Mouse (Mus musculus) embryonic facial prominence, embryonic 14.5 days (tissue): ENCODE measurements around the gene Slc39a11. TPM values are rescaled to one million over a fixed set of nuclear protein-coding genes. Genes with fewer than 3 reads are reported as not detected.
A peak's percentile ranks its signal among the peaks of the same experiment; 100 is the strongest.
"Not testable (repeated sequence)": the region's sequence is repeated elsewhere in the genome, so short reads cannot be mapped to it uniquely, and the experiment has no call there.

Experiments used
- ATAC-seq: fragments of 200-750 bp; cut with Nextera tagmentation; 2 replicates; pipeline ENCODE4 v1.8.0; 2017; ENCODE audit warnings: low read depth, moderate number of reproducible peaks, moderate TSS enrichment
- DNase-seq: peaks from one replicate; pipeline ENCODE4 v3.0.0-alpha.2; 2015; ENCODE audit warnings: low spot score
- H3K27ac ChIP-seq: fragments of 300-500 bp; sonication (generic); replicated peaks from 2 replicates; pipeline ENCODE4 v1.5.1; 2014; ENCODE audit warnings: low read depth, mild to moderate bottlenecking, low read length, moderate library complexity
- H3K27me3 ChIP-seq: fragments of 300-500 bp; sonication (generic); replicated peaks from 2 replicates; pipeline ENCODE4 v1.6.1; 2014; ENCODE audit warnings: low read length; ENCODE audit not compliant: control insufficient read depth, insufficient read depth
- H3K36me3 ChIP-seq: fragments of 300-500 bp; sonication (generic); 2 replicates; pipeline ENCODE4 v1.6.1; 2014; ENCODE audit warnings: low read length, mixed read lengths; ENCODE audit not compliant: control insufficient read depth, insufficient read depth
- H3K4me1 ChIP-seq: fragments of 300-500 bp; sonication (generic); 2 replicates; pipeline ENCODE4 v1.6.1; 2014; ENCODE audit warnings: antibody characterized with exemption, low read length; ENCODE audit not compliant: control insufficient read depth, insufficient read depth
- H3K4me2 ChIP-seq: fragments of 300-500 bp; sonication (generic); 2 replicates; pipeline ENCODE4 v1.6.1; 2014; ENCODE audit warnings: low read depth, mild to moderate bottlenecking, low read length, moderate library complexity, mixed read lengths
- H3K4me3 ChIP-seq: fragments of 300-500 bp; sonication (generic); 2 replicates; pipeline ENCODE4 v1.5.1; 2014; ENCODE audit warnings: low read depth, mild to moderate bottlenecking, low read length
- H3K9ac ChIP-seq: fragments of 300-500 bp; sonication (generic); 2 replicates; pipeline ENCODE4 v1.6.1; 2014; ENCODE audit warnings: low read depth, mild to moderate bottlenecking, low read length, moderate library complexity, mixed read lengths
- H3K9me3 ChIP-seq: fragments of 300-500 bp; sonication (generic); 2 replicates; pipeline ENCODE4 v1.6.1; 2016; ENCODE audit warnings: low read length; ENCODE audit not compliant: control insufficient read depth
- WGBS: fragments of 180-500 bp; shearing (Covaris S2); extraction: QIAGEN DNeasy Blood & Tissue Kit; methylation state at CpG from one replicate; pipeline ENCODE4 v1.1.7; 2014; 5-methylcytosine and 5-hydroxymethylcytosine counted together
- polyA plus RNA-seq: library from polyadenylated mRNA; unstranded; fragments of >200 nt; fragmentation: Nextera tagmentation; extraction: Ambion mirVana; gene quantifications from 2 replicates; pipeline ENCODE4 v1.2.1, GENCODE M21; 2014

Slc39a11 gene
- polyA plus RNA-seq, 1 experiment from 2014 or later = 23.6 TPM

- H3K4me2 ChIP-seq = no peak overlapping the region
- WGBS = 81% methylated on average over 2 of the region's 2 CpGs
- peaks cover 60% of the 10 kb centered on the region for H3K36me3 ChIP-seq
- H3K27me3 ChIP-seq = no peaks in the 10 kb centered on the region
- H3K4me1 ChIP-seq = no peaks in the 10 kb centered on the region
- no peak for DNase-seq
- H3K9ac ChIP-seq = no peak overlapping the region
- H3K4me3 ChIP-seq = no peak overlapping the region
- ATAC-seq = no peak
- no peaks in the 10 kb centered on the region for H3K9me3 ChIP-seq
- H3K27ac ChIP-seq = no peak overlapping the region
These were observed 14.4 kb upstream of the Slc39a11 start for GRCm38 (mm10) chr11:113664279-113664678.

- peaks cover 75% of the 10 kb centered on the region for H3K36me3 ChIP-seq
- no peak for ATAC-seq
These were observed 12.0 kb upstream of the Slc39a11 start for GRCm38 (mm10) chr11:113661835-113662351.

GRCm38 (mm10) chr11:113660940-113661339 is 11.1 kb upstream of the Slc39a11 start:
- Histone ChIP-seq H3K4me1 (no peaks in the 10 kb centered on the region), H3K36me3 (peaks cover 85% of the 10 kb centered on the region), H3K4me3 (no peak overlapping the region), H3K27ac (no peak overlapping the region), H3K9me3 (no peaks in the 10 kb centered on the region), H3K9ac (no peak overlapping the region), H3K4me2 (no peak overlapping the region), H3K27me3 (no peaks in the 10 kb centered on the region)
- DNase-seq = no peak
- ATAC-seq = no peak
- 87% methylated on average over 11 of the region's 11 CpGs for WGBS

More at GRCm38 (mm10) chr11:113661835-113662351, 12.0 kb upstream of the Slc39a11 start:
- Histone ChIP-seq H3K9ac (no peak overlapping the region), H3K9me3 (no peaks in the 10 kb centered on the region), H3K4me1 (no peaks in the 10 kb centered on the region), H3K27ac (no peak overlapping the region), H3K4me2 (no peak overlapping the region), H3K27me3 (no peaks in the 10 kb centered on the region), H3K4me3 (no peak overlapping the region)
- WGBS = 94% methylated on average over 18 of the region's 18 CpGs
- no peak for DNase-seq

DNA sequence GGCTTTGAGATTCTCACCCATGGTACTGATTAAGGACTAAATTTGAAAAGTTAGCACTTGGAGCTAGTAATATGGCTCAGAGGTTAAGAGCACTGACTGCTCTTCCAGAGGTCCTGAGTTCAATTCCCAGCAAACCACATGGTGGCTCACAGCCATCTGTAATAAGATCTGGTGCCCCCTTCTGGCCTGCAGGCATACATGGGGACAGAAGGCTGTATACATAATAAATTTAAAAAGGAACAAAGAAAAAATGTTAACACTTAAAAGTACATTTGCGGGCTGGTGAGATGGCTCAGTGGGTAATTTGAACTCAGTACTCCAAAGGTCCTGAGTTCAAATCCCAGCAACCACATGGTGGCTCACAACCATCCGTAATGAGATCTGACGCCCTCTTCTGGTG is 10.3 kb upstream of the Slc39a11 start:
- DNase-seq, ATAC-seq, H3K4me3 ChIP-seq, H3K9me3 ChIP-seq, H3K27ac ChIP-seq, H3K4me1 ChIP-seq, H3K4me2 ChIP-seq, H3K9ac ChIP-seq, H3K27me3 ChIP-seq: not testable (repeated sequence)
- WGBS = 96% methylated on average over 3 of the region's 3 CpGs
- peaks cover 92% of the 10 kb centered on the region for H3K36me3 ChIP-seq

GRCm38 (mm10) chr11:113658763-113659162 is 8.9 kb upstream of the Slc39a11 start:
- no peak for ATAC-seq
- peaks cover 97% of the 10 kb centered on the region for H3K36me3 ChIP-seq
- WGBS = 82% methylated on average over 4 of the region's 4 CpGs
- H3K4me1 ChIP-seq = no peaks in the 10 kb centered on the region
- no peak for DNase-seq
- H3K9me3 ChIP-seq = no peaks in the 10 kb centered on the region
- no peak overlapping the region for H3K4me2 ChIP-seq
- H3K4me3 ChIP-seq = no peak overlapping the region
- no peaks in the 10 kb centered on the region for H3K27me3 ChIP-seq
- H3K9ac ChIP-seq = no peak overlapping the region
- no peak overlapping the region for H3K27ac ChIP-seq

- H3K4me3 ChIP-seq = no peak overlapping the region
- 94% methylated on average over 8 of the region's 8 CpGs for WGBS
- no peak overlapping the region for H3K4me2 ChIP-seq
- no peaks in the 10 kb centered on the region for H3K27me3 ChIP-seq
- no peak overlapping the region for H3K9ac ChIP-seq
- no peaks in the 10 kb centered on the region for H3K4me1 ChIP-seq
- no peak overlapping the region for H3K27ac ChIP-seq
- no peaks in the 10 kb centered on the region for H3K9me3 ChIP-seq
- H3K36me3 ChIP-seq = peaks cover 97% of the 10 kb centered on the region
- DNase-seq (no peak), ATAC-seq (no peak)
These were observed 8.4 kb upstream of the Slc39a11 start for GRCm38 (mm10) chr11:113658319-113658718.

GRCm38 (mm10) chr11:113657221-113657620 is 7.3 kb upstream of the Slc39a11 start:
- Histone ChIP-seq H3K36me3 (peaks cover 98% of the 10 kb centered on the region), H3K27ac (no peak overlapping the region), H3K9ac (no peak overlapping the region), H3K4me2 (no peak overlapping the region), H3K4me1 (no peaks in the 10 kb centered on the region), H3K4me3 (no peak overlapping the region), H3K9me3 (no peaks in the 10 kb centered on the region), H3K27me3 (no peaks in the 10 kb centered on the region)
- 49% methylated on average over 4 of the region's 4 CpGs for WGBS
- ATAC-seq (no peak), DNase-seq (no peak)

DNA sequence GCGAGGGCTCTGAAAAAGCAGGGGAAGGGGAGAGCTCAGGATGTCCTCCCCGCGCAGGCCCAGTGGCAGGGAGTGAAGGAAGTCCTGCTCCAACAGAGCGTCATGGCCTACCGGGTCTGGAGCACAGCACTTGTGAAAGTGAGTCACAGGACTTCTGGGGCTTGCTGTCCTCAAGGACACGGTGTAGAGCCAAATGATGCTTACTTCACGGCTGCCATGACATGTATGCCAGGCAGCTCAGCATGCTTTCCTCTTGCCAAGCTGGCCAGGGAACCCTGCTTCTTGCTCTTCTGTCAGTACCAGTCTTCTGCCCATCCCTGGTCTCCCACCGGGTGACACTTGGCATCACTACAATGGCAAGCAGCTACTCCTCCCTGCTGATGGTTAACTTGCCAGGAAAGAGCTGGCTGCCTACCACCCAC is 6.6 kb upstream of the Slc39a11 start:
- Histone ChIP-seq H3K9ac (no peak overlapping the region), H3K4me2 (no peak overlapping the region), H3K4me1 (no peaks in the 10 kb centered on the region), H3K36me3 (peaks cover 98% of the 10 kb centered on the region), H3K9me3 (no peaks in the 10 kb centered on the region), H3K4me3 (no peak overlapping the region), H3K27ac (no peak overlapping the region), H3K27me3 (no peaks in the 10 kb centered on the region)
- 96% methylated on average over 8 of the region's 8 CpGs for WGBS
- ATAC-seq (no peak), DNase-seq (no peak)

DNA sequence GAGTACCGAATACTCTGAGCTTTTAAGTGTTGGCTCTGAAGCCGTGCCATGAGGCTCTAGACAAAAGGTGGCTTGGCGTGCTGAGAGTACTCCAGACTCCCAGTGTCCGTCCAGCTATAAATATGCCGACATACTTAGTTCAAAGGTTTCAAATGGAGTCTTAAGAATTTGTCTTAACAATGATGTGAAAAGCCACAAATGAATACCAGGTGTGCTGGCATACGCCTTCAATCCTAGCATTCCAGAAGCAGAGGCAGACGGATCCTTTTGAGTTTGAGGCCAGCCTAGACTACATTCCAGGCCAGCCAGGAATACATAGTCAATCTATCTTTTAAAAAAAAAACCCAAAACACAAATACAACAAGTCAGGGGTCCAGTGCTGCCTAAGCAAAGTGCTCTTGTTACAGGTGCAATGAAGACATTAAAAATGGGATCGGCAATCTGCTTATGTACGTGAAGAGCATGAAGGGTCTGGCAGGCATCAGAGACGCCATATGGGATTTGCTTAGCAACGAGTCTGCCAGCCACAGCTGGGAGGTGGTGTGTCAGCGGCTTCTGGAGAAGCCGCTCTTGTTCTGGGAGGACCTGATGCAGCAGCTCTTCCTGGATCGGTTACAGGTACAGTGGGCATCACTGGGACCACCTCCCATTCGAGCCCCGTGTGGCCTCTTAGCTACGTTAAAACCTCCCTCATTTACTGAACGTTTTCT is 4.8 kb upstream of the Slc39a11 start:
- Histone ChIP-seq H3K36me3 (peaks cover 82% of the 10 kb centered on the region), H3K9ac (no peak overlapping the region), H3K4me1 (0 out of 2 replicates have a peak, but pooled peaks cover 5% of the 10 kb centered on the region), H3K4me2 (no peak overlapping the region), H3K27ac (0 out of 2 replicates have a peak overlapping the region, but pooled peaks have one; percentile 2), H3K9me3 (no peaks in the 10 kb centered on the region), H3K4me3 (no peak overlapping the region), H3K27me3 (no peaks in the 10 kb centered on the region)
- ATAC-seq (no peak), DNase-seq (peak; percentile 75)
- WGBS = 38% methylated on average over 18 of the region's 18 CpGs
